Mouse (Mus musculus) adrenal gland, postnatal 4 days (tissue): ENCODE data around the gene Cyb561. TPM values are rescaled to one million over a fixed set of nuclear protein-coding genes. Genes with fewer than 3 reads are reported as not detected.

Experiments used
- DNase-seq, 2 experiments: peaks; one replicate each; pipeline ENCODE4 v3.0.0; 2021 to 2022; ENCODE audit warnings: low spot score in 2 of 2, mixed read lengths in 2 of 2
- long read RNA-seq, 2 experiments: library from polyadenylated mRNA; stranded (forward); transcript quantifications; one replicate each; pipeline ENCODE4 v2.0.0; 2021
- total RNA-seq, 2 experiments: library from RNA; stranded (reverse); gene quantifications; 2 replicates each; pipeline ENCODE4 v1.2.3; 2021

Gene Cyb561
- 100 to 1,000 TPM; 189 to 197 TPM for total RNA-seq
- long read RNA-seq, experiment 1, transcript Cyb561-201 (6 exons, 2,741 nt): major isoform, 62 of 352 reads
- long read RNA-seq, experiment 1, transcript Cyb561-203 (2 exons, 505 nt): minor isoform, 5 of 352 reads
- long read RNA-seq, experiment 1, partial matches to known transcripts: 20 of 352 reads
- long read RNA-seq, experiment 1, other reads (novel, unspliced or antisense): 263 of 352 reads
- long read RNA-seq, experiment 2, transcript Cyb561-206 (6 exons, 1,130 nt): minor isoform, 5 of 705 reads
- long read RNA-seq, experiment 2, transcript Cyb561-201 (6 exons, 2,741 nt): major isoform, 107 of 705 reads
- long read RNA-seq, experiment 2, transcript Cyb561-203 (2 exons, 505 nt): minor isoform, 5 of 705 reads
- long read RNA-seq, experiment 2, partial matches to known transcripts: 91 of 705 reads
- long read RNA-seq, experiment 2, other reads (novel, unspliced or antisense): 497 of 705 reads

DNA sequence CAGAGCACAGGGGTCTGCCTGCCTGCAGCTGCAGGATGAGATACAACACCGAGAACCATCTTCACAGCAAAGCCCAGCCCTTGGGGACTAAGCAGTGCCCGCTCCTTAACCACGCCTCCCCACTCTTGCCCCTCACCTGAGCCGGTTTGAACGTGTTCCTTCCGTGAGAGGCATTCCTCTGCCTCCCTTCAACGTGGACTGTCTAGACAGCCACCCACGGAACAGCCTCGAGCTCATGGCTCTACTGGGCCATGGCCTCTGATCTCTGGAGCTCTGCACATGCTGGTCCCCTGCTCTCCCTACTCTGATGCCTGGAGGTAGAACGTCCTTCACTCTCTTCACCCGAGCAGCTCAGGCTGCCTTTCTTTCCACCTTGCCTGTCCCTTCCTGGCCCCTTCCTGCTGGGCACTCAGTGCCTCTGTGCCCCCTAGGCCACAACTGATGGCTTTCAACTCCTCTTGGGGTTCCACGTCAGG is at the start of gene Cyb561:
Gene Cyb561, minus strand, starts transcription at position 426 of the 476 bp plus-strand sequence.
- DNase-seq: no peak

- no peak for DNase-seq
Observed at GRCm38 (mm10) chr11:106001718-106002117, 48.6 kb upstream of the Cyb561 start.

DNA sequence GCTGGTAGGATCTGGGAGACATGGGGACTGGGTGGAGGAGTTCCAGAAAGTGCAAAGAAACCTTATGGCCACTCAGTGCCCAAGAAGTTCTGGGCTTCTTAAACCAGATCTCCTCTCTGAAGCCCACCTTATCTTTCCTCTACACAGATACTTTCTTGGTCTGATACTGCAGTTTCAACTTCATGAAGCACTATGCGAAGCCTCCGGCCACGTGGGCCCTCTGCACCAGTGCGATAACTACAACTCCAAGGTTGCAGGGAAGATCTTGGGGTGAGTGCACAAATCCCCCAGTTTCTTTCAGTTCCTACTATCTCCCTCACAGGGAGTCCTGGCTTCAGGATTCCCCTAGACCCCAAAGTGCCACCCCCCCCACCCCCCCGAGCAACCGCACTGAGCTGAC is 46.9 kb upstream of the Cyb561 start:
- no peak for DNase-seq

DNA sequence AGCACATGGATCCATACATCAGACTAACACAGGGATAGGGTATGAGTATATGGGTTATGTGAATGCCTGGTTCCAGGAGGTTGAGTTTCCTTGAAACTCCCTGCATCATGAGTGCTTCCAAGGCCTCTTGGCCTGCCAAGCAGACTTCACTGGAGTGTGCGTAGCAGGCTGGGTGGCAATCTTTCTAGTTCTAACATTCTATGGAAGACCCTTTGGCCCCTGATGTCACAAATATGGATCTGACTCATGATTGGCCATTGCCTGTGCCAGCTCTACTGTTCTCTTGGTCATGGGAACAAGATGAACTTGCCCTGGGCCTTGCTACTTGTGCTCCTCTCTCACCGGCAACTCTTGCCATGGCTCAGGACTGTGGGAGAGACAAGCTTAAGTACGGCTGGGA is 41.2 kb upstream of the Cyb561 start, which contains the start of gene Ace3:
Gene Ace3, plus strand, starts transcription at position 301 of the 400 bp plus-strand sequence.
- DNase-seq: no peak

DNA sequence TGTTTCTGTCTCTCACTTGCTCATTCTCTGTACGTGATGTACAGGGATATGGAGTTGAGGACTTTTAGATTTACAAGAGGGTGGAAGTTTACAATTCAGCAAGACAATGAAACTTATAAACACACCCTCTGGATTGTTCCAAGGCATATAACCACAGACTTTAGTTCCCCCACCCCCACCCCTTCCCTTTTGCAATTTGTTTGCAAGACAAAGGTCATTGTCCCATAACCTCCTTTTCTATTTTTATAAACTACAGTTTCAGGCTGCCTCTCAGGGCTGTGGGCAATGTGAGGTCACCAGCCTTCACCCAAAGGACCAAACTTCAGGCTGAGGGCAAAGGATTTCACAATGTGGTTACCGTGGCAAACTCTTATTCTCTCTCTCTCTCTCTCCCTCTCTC is 37.1 kb upstream of the Cyb561 start:
- DNase-seq: no peak

DNA sequence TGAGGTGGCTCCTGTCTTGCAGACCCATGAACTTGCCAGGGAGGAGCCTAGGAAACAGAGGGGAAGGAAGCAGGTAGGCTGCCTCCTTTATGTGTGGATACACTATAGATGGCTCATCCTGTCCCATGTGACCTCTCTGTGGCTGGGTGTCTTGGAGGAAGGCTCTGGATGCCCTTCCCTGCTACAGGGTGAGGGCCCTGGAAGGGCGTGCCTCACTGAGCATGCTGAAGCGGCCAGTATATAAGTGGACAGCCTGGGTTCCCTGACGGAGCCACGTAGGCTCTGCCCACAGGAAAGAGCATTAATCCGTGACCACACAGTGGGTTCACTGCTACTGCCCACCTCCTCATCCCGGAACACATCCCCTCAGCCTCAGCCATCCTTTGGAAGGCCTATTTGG is 36.3 kb upstream of the Cyb561 start:
- no peak for DNase-seq

- DNase-seq: no peak
Observed at GRCm38 (mm10) chr11:105987446-105987845, 34.3 kb upstream of the Cyb561 start.

GRCm38 (mm10) chr11:105984452-105984851 is 31.3 kb upstream of the Cyb561 start:
- no peak for DNase-seq

- no peak for DNase-seq
Observed at GRCm38 (mm10) chr11:105978634-105979033, 25.5 kb upstream of the Cyb561 start.

DNA sequence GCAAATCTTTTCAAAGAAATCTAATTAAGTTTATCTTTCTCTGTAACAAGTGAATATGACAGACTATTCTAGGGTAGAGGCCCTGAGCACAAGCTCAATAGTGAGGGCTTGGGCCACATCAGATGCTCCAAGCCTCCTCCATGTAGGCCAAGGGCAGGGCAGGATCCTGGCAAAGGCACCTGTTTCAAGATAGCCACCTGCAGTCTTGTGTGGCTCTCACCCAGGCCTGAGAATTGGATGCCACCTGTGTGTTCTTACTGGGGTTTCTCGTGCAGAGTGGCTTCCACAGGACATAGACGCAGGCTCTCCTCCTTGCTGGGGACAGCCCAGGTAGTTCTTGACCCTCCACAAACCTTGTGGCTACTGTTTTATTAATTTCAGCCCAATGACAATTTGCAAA is 25.1 kb upstream of the Cyb561 start:
- DNase-seq: no peak

DNA sequence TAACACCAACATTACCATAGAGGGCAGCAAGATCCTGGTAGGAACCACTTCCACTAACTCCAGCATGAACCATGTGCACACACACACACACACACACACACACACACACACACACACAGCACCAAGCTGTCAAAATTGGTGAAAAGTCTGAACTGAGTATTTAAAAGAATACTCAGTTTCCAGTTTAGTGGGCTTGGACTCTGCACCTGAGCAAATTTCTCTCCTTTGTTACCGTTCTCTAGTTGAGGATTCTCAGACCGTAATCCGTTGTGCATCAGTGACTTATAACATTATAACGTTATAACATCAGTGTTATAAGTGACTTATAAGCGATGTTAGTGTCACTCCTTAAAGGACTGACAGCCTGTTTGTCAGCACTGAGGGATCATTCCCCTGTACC is 22.5 kb upstream of the Cyb561 start:
- DNase-seq: no peak

GRCm38 (mm10) chr11:105975050-105975449 is 21.9 kb upstream of the Cyb561 start:
- DNase-seq: no peak

- no peak for DNase-seq
Observed at GRCm38 (mm10) chr11:105974593-105974992, 21.5 kb upstream of the Cyb561 start.

- DNase-seq: no peak
Observed at GRCm38 (mm10) chr11:105969516-105969915, 16.4 kb upstream of the Cyb561 start.

- DNase-seq: no peak
Observed at GRCm38 (mm10) chr11:105968948-105969347, 15.8 kb upstream of the Cyb561 start.

DNA sequence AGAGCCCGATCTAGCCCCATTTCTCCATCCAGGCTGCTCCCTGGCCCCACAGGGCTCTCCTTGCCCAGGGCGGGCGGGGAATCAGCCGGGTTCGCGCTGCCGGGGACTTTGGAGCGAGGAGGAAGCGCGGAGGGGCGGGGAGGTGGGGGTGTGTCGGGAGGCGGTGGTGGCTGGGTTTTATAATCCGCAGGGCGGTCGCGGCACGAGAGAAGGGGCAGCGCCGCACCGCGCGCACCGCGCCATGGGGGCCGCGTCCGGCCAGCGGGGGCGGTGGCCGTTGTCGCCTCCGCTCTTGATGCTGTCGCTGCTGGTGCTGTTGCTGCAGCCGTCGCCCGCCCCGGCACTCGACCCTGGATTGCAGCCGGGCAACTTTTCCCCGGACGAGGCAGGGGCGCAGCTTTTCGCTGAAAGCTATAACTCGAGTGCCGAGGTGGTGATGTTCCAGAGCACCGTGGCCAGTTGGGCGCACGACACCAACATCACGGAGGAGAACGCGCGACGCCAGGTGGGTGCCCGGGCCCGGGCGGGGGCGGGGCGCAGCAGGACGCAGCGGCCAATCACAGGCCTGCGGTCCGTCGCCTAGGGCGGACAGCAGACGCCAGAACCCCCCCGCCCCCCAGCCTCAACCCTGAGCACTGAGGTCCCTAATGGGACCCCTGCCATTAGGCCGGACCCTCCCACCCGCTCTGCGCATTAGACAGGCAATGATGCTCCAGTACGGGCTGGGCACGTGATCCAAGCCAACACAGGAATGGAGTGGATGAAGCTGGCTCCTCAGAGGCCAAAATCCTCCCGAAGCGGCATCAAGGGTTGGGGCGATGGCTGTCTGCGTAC is 14.8 kb upstream of the Cyb561 start, which contains the start of gene Ace:
Gene Ace, plus strand, starts transcription at position 205 of the 834 bp plus-strand sequence.
- DNase-seq: no peak

DNA sequence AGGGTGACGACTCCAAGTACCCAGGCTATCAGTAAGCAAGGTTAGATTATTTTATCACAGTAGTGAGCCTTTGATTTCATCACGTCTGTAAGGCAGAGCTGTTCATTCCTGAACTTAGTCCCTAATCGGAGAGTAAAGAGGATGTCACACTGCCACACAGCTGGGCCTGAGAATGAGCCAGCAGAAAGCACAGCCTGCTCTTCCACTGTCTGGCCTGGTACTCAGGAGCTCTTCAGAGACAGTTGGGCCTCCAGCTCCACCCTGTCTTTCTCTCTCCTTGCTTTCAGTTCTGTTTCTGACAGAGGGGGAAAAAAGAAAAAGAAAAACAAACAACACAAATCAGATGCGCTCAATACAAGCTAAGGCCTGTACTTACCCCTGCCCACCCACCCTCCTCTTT is 13.2 kb upstream of the Cyb561 start:
- DNase-seq: no peak

GRCm38 (mm10) chr11:105964691-105965090 is 11.6 kb upstream of the Cyb561 start:
- DNase-seq: no peak

DNA sequence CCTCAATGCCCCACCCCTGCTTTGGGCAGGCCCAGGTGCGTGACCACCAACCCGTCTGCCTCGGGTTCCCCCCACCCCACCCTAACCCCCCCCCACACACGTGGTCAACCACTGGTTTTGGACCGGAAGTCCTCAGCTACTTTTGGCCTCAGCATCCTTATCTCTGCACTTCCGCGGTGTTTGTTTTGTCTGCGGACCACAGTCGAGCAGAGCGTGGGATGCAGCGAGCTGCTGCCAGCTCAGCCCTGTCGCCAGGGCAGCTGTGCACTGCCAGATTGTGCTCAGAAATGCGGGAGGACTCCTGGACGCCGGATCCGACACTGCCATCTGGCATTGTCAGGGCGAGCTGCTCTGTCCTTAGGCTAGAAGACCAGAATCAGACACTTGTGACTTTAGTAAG is 6.2 kb upstream of the Cyb561 start:
- no peak for DNase-seq

GRCm38 (mm10) chr11:105958566-105958965 is 5.4 kb upstream of the Cyb561 start:
- DNase-seq: no peak

DNA sequence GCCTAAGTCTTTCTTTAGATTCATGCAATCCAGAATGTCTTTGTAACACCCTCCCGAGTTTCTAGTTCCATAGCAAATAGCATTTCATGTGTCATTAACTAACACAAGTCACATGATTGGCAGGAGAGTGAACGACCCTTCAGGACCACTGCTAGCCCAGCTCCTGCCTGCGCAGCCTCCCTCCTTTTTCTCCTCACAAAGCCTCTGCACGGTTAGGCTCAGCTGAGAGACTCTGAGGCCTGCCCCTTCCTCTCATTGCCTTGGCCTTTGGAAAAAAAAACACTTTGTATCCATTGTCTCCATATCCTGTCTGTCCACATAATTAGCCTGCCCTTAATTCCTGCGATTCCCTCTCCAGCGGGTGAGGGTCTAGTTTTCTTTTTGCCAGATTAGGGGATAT is 4.4 kb upstream of the Cyb561 start:
- DNase-seq: no peak
